Mouse (Mus musculus): ENCODE data around the gene Vkorc1l1.

DNA sequence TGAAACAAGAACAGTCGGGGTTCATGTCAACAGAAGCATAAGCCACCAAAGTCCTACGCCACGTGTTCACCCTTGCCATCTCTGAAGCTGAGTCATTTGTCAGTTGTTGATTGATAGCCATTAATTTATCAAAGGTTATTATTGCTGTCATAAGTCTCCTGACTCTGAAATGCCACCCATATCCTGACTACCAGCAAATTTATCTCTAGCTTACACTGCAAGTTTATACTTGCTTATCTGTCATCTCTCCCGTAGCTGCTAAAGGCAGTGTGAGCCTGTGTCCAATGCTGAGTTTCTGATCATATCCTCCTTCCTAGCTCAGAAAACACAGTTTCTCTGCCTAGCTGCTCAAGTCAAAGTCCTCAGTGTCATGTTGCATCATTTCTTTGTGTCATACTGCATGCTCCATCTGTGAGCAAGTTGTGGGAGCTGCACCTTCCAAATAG lies 33.1 kb downstream of the Vkorc1l1 start:
- TF ChIP-seq POLR2A (IDR thresholded peaks at IDR 0.05; ENCODE audit: extremely low read depth, insufficient read depth, low read length) (no peak), CTCF (IDR thresholded peaks at IDR 0.05; ENCODE audit: low read depth, low read length) (no peak)
